Mouse (Mus musculus): ENCODE results near the gene Usp24.

GRCm38 (mm10) chr4:106286958-106287743 lies 28.9 kb upstream of the Usp24 start:
- no peak for TF ChIP-seq EP300 (IDR thresholded peaks at IDR 0.05; ENCODE audit: low read depth)
- TF ChIP-seq CTCF (IDR thresholded peaks at IDR 0.05; ENCODE audit: low read depth): no peak
